Mouse (Mus musculus): Measurements from ENCODE around the gene Rab30.

- no peak for TF ChIP-seq CTCF (conservative IDR thresholded peaks at IDR 0.05; ENCODE audit: low read length)
- no peak for TF ChIP-seq NANOG (IDR thresholded peaks at IDR 0.05; ENCODE audit: borderline replicate concordance, low read length)
- TF ChIP-seq POU5F1 (IDR thresholded peaks at IDR 0.05; ENCODE audit: borderline replicate concordance, low read length), result no peak
Observed at GRCm38 (mm10) chr7:92811667-92812279, 70.4 kb downstream of the Rab30 start.

Measured in E14TG2a.4 (cell line).